Mouse (Mus musculus) Muller cell, postnatal 12 days (primary cell): ENCODE data around the gene Phactr1.

Source experiments
- DNase-seq: peaks from one replicate; pipeline ENCODE4 v3.0.0-alpha.2; 2015; ENCODE audit errors: inconsistent ontology term

Phactr1 gene

DNA sequence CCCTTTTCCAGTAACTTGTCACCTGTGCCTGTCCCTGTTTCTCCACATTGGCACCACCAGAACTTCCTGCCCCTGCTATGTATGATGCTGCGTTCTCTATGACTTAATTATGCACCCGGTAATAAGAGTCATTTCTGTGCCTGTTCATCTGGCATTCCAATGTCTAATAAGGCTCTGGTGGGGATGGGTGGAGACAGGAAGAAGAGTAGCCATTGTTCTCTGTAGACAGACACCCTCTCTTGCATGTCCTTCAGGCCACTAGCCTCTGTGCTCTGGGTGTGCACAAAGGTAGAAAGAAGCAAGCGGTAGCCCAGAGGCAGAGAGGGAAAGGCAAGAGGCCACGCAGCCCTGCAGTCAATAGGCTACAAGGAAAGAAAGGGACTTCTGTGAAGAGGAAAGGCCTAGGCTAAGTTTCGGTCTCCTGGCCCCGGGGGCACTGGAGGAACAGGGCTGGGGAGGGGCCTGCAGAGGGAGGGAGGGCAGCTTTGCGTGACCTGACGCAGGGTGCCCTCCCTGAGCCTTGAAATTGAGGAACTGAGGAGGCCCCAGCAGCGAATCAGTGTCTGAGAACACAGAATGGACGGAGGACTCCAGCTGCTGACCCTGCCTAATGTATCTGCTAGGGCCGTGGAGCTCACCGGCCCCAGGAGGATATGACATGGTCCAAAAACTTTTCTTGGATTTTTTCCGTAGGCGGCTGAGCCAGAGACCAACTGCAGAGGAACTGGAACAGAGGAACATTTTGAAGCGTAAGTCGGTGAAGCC is 442.1 kb downstream of the Phactr1 start:
- peak; percentile 78 for DNase-seq

DNA sequence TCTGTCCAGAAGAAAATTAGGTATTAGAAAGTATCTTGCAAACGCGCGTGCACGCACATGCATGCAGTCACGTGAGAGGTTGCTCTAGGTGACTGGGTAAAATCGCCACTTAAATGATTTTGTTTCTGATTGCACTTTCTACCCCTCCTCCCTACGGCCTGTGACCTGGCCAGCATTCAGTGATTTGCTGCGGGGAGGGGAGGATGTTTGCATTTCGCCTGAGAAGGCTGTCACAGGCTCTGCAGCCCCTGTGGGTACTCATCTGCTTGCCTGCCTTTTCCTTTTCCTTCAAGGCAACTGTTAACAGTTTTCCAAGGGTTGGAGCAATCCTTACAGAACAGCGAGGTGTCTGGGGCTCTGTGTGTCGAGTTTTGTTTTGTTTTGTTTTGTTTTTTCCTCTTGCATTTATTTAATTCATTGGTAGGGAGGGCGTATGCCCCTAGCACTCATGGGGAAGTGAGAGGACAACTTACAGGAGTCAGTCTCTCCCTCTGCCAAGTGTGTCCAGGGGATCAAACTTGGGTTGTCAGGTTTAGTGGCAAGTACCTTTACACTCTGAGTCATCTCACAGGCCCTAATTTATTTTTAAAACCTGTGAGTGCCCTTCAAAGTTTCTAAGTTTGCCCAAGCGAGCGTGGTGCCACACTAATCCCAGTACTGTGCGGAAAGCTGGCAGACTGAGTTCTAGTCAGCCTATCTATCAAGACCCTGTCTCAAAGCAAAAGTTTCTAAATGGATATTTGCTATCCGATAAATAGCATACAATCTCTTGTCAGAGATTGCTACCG is 443.7 kb downstream of the Phactr1 start:
- no peak for DNase-seq

DNA sequence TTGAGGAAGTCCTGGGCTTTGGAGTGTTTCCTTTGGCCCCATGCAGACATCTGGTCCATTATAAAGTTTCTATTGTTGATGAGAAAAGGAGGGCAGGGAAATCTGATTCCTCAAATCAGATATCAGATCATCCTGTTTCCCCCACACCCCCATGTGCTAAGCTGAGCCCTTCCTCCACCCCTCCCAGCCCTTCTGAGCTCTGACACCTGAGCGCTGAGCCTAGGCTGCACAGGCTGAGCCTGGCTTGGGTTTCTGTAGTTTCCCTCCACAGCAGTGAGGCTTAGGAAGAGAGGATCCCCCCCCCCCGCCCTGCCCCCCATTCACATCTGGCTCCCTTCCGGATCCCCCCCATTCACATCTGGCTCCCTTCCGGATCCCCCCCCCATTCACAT is 444.3 kb downstream of the Phactr1 start:
- no peak for DNase-seq

DNA sequence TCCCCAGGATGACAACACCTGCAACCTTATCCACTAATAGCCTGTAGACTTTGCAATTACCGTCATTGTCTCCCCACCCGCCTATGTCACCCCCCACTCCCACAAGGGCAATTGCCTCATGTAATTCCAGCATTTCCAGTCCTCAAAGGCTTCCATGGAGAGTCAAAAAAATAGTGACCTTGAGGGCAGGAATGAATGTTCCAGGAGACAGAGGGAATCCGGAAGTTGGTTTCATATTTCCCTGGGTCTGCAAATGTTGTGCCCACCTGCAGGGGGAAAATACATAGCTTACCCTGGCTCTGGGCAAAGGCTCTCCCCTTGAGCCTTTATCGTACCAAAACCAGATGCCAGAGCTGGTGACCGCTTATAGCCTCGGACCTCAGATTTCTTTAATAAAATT is 449.7 kb downstream of the Phactr1 start:
- no peak for DNase-seq

DNA sequence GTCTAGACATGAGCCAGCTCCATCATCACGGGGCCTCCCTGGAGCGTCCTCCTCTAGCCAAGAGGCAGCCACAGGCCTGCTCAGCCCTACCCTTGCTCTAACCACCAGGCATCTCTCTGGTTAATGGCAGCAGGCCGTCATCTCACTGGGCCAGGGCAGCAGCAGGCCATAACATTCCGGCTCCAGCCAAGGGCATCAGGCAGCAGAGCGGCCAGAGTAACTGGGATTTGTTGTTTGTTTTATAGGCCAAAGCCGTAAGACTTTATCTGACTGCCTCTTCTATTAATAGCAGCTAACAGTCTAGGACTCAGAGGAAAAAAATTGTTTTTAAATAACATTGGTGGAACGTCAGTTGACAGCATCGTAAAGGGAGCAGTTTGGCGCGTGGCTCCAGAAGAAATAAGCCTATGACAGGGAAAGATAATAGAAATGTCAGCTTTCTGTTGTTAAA is 451.3 kb downstream of the Phactr1 start:
- DNase-seq: peak; percentile 36

DNA sequence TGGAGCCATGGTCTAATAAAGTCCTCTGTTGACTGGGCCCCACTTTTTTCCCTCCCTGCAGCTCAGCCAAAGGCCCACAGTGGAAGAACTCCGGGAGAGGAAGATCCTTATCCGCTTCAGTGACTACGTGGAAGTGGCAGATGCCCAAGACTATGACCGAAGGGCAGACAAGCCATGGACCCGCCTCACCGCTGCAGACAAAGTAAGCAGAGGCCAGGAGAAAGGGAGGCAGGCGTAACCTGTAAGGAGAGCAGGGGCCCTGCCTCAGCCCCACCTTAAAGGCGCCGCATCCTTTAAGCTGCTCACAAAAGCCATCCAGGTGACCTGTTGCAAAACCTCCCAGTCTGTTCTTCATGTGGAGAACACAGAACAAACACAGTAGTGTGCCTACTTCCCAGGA is 452.4 kb downstream of the Phactr1 start:
- DNase-seq: peak; percentile 42

DNA sequence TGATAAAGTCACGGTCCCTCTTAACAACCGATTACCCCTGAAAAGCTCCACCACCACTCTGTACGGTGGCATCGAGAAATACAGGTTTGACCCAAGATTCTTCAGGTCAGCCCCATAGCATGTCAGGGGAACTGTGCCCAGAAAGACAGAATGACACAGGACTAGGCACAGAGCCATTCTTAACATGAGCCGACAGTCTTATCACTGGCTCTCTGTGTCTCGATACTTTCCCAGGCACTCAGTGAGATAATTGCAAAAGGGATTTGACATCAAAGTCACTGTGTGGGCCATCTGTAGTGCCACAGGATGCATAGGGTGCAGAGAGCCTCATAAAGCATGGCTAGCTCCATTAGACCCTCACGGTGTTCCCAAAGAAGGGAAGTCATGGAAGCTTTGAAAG is 453.0 kb downstream of the Phactr1 start:
- no peak for DNase-seq

DNA sequence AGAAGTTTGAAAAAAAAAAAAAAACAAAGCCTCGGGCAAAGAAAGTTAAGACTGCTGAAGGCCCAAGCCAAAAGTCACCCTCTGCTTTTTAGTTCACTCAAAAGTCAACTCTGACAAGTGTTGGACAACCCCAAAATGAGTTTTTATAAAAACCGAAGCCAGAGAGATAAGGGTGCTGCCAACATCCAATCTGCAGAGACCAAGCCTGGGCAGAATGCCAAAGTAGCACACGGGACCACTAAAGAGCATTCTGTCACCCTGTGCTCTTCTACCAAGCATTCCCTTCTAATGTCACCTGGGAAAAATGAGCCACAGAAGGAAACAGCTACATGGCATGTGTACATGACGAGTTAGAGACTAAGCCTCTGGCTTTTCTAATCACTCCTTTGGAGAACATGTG is 454.0 kb downstream of the Phactr1 start:
- no peak for DNase-seq

DNA sequence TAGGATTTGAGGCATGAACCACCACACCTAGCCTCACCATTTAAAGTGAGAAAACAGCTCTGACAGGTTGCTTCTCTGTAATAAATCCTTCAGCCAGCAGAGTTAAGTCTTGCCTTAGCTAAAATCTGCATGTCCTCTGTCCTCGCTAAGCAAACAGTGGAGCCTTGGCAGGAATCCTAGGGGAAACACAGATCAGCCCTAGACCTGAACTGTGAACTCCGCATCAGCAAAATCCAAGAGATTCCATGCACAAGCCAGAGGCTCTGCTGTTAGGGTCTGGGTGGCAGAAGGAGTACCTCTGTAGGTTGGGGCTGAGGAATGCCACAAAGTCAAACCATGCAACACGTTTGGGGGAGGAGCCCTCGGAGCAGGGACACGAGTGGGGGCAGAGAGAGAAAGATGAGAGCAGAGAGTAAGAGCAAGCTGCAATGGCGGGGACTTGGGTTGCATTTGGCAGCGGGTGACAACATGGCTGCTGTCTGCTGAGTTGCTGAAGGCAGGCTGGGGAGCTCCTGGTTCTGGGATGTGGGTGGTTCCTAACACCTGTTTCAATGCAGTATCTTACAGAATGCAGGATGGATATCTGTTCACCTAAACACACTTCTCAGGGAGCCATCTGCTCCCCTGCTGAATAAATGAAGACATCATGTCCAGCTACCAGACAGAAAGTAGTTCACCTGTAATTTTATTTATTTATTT is 464.4 kb downstream of the Phactr1 start:
- DNase-seq: no peak

DNA sequence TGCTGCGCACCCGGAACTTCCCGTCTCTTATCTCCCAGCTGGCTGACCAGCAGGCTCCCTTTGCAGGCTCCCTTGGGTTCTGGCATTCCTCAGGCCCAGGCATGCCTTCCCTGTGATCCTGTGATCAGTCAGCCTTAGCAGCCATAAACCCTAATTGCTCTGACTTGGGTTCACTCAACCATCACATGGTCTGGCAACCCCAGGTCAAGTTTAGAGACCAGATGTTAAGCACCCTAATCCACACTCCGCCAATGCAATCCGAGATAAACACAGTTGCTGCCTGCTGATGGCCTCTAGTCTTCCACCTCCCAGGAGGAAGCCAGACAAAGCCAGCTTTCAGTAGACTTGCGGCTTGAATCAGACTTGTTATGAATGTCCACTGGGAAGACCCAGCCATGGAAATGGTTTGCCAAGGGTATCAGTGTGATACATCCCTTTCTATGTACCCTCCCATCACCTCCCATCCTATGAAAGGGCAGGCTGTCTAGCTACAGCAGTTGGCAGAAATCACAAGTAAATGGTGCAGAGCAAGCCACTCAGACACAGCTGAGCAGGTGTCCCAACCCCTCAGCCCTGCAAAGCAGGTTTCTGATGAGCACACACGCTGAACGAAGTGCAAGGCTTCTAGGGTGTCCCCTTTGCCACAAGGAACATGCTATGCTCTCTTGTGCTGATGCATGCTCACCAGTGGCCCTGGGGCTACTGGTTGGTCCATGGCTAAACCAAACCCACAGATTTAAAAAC is 466.3 kb downstream of the Phactr1 start:
- DNase-seq: peak; percentile 77

DNA sequence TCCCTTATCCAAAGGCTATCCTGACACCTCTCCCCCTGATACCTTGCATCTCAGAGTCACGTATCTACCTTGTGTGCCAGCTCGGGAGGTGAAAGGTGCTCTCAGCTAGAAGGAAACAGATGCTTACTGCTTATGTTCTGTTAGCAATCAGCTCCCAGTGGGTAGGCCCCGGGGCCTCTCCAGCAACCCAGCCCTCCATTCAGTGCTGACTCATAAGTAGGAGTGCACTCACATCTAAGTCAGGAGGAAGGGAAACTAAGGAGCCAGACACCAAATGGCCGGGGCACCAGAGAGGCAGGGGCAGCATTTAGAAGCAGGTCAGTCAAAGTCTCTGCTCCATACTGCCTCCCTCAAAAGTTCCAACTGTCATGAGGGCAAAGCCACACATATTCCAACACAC is 468.3 kb downstream of the Phactr1 start:
- peak; percentile 45 for DNase-seq

DNA sequence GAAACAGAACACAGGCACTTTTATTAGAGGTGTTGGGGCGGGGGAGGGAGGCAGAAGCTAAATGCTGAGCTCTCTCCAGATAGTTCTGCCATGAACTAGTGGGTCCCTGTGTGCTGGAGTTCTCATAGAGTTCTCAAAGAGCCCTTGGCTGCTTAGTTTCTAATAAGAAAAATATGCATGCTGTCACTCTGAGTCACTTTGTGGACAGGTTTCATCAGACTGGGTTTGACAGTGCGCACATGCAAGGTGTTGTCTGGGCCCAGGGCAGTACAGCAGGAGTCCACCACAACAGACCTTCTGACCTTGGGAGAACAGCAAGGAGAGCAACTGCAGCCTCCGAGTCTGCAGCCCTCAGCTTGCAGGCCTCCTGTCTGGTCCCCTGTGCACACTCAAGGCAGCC is 469.2 kb downstream of the Phactr1 start:
- no peak for DNase-seq

DNA sequence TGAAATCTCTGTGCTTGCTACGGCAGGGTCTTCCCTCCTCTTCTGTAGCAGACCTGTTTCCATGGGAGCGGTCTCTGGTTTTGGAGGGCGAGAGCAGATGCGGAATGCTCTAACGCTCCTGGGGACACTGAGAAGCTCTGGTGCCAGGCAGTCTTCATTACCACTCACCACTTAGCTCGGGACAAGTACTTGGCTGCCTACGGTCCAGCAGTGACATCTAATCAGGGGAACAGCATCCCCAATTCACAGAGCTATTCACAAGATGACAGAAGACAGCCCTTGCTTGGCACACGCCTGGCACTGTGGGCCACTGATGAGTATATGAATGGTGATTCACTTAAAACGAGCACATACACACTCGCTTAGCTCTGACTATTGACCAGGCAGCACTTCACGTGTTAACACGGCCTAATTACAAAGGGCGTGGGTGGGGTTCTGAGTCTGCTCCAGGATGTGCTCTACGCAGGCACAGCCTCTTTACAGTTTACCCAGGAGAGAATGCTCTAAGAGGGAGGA is 471.6 kb downstream of the Phactr1 start:
- DNase-seq: no peak

DNA sequence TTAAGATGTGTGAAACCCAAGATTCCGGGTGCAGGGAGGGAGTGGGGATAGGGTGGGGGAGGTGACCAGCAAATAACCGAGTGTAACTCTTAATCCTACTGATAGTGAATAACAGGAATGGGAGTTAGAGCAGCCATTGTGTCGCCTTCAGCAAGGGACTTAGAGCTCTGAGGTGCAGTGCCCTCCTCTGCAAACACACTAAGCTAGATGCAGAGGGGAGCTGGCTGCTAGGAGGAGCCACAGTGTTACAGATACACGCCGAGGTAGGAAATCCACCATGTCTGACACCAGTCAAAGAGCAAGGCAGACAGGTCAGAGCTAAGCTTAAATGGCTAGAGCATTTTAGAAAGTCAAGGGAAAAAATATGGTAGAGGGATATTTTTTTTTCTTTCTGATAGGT is 476.9 kb downstream of the Phactr1 start:
- DNase-seq: no peak

DNA sequence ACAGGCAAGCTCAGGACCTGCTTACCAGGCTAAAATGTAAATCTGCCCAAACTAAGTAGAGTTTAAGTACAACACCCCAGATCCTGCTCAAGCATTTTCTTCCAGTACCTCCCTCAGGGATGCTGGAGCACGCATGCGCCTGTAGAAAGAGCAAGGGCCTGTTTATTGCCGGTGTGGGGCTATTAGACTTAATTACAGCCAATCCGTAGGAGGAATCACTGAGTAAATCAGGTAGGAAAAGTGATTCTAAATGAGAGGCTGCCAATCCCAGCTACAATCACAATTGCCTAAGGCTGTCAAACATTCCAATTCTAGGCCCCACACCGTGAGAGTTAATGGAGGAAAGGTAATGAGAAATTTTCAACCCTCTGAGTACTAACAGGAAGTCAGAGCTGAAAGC is 477.9 kb downstream of the Phactr1 start:
- no peak for DNase-seq

DNA sequence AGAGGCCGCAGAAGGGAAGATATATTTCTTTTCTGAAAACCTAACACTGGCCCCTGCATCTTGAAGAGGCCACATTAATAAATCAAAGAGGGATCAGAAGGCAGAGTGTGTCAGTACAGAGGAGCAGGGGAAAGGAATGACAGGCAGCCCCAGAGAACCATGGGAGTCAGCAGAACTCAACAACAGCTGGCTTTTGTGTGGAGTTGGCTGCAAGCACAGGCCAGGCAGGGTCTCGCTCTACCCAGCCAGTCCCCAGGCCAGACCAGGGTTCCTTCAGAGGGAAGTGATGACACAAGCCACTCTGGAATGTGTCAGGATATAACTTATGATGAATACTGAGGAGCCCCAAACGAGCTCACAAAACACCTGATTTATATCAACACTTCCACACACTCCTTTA is 479.0 kb downstream of the Phactr1 start:
- DNase-seq: no peak

DNA sequence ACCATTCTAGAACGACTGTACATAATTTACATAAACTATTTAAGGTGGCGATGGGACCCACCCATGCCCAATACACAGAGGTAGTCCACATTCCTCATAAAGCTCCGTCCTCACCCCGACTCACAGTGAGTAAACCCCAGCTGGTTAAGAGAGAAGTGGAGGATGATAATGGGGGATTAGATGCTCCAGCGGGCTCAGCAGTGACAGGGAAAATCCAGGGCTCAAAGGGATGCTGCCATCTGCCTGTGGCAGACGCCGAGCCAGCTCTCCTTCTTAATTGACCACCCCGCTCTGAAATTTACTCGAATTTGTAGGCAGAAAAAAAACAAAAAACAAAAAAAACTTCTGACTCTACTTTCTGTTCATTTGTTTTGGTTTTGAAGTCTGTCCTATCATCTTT is 487.3 kb downstream of the Phactr1 start:
- no peak for DNase-seq

DNA sequence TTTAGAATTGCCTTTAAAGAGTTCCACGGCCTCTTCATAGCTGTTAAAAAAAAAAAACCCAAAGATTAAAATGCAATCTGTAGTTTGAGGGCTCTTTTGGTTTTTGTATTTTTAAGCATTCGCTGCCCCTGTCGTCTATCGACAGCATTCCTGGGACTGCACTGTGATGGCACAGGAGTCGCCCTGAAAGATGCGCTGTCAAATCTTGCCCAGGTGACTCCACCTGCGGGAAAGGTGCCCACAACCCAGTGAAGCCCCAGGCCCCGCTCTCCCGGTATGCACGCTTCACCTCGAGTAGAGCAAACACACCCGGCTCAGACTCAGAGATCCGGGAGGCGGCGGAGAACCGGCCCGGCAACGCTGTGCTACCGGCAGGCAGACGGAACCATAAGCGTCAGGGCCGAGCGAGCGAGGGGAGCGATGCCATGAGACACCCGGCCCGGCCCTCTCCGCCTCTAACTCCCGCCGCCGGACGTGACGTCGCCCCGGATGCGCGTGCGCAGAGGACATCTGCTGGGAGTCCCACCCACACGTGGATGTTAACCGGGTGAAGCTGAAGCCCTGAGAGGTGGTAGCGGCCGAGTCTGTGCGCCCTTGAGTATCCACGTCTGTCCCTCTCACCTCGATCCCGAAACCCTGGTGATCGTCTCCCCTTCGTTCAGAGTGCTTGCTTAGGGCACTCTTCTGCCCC is 490.7 kb downstream of the Phactr1 start, which contains the start of gene Tbc1d7:
TSS of gene Tbc1d7 (minus strand) at position 482 of the 691 bp plus-strand sequence.
- peak; percentile 98 for DNase-seq

DNA sequence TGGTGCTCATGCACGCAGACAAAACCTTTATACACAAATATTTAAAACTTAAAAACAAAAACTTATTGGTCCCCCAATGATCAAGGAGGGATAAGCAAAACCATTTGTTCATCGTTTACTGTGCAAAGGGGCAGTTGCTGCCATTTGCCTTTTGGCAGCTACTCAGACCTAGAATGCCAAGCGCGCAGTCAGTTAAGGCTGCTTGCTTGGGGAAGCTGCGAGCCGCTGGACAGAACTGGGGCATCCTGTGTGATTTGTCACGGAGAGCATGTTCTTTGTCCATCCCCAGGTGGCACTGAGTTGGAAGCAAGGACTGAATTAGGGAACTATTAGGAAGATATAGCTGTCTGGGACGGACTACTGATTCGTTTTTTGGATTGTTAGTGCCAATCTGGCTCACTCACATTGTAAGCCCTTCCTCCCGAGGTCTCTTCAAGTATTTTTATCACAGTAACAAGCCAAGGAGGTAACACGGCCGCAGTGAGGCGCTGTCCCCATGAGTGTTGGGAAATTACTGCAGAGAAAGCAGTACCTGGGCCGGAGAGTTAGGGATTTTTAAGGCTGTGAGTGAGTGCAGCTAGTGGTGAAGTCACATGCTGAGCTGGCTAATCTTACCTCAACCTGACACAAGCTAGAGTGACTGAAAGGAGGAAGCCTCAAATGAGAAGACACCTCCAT is 491.8 kb downstream of the Phactr1 start:
- peak; percentile 44 for DNase-seq

DNA sequence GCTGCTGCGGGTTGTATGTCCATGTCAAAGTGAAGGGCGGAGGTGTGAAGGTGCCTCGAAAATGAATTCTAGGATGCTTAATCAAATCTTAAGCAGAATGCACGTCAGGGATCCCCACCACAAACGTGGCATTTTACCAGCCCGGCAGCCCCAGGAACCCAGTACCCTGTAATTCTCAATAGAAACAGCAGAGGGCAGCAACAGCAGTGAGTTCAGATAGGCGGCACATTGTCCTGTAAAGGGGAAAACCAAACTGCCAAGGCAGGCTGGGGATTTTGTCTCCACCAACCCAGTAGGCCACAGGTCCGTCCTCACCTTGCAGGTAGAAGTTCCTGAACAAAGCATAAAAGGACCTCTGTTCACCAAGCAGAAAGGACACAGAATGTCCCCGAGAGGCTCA is 492.8 kb downstream of the Phactr1 start:
- peak; percentile 66 for DNase-seq
